Mouse (Mus musculus) E14TG2a.4 (cell line): ENCODE measurements at regions not wholly inside any gene's neighbourhood (a gene's known extent, or its start where the extent isn't known, plus 50 kb on each side); places are given as distances from the start of the nearest gene placed in this dataset.

ENCODE experiments used
- CTCF ChIP-seq: conservative IDR thresholded peaks from 2 replicates; pipeline ENCODE4 v1.5.1; 2014; ENCODE audit warnings: low read length
- NANOG ChIP-seq: IDR thresholded peaks from 2 replicates; pipeline ENCODE4 v1.6.1; 2014; ENCODE audit warnings: borderline replicate concordance, low read length, mixed read lengths

GRCm38 (mm10) chr7:136754821-136755220 is 139.6 kb upstream of the Mgmt start:
- no peak for TF ChIP-seq CTCF
- TF ChIP-seq NANOG: no peak
